Mouse (Mus musculus): Measurements from ENCODE around the gene Zer1. TPM values are rescaled to one million over a fixed set of nuclear protein-coding genes. Genes with fewer than 3 reads are reported as not detected.
A peak's percentile ranks its signal among the peaks of the same experiment; 100 is the strongest.

Gene Zer1
- polyA plus RNA-seq, 1 experiment = 23.8 TPM

- no peaks in the 10 kb centered on the region for H3K4me1 ChIP-seq (ENCODE audit: control insufficient read depth, insufficient read depth, insufficient read length, low read length)
- H3K27ac ChIP-seq (replicated peaks; ENCODE audit: low read depth, low read length) = no peak overlapping the region
- no peak overlapping the region for H3K4me3 ChIP-seq (ENCODE audit: insufficient read depth, low read depth, low read length)
Observed at GRCm38 (mm10) chr2:30106364-30106763, 18.0 kb downstream of the Zer1 start.

- H3K4me1 ChIP-seq (ENCODE audit: control insufficient read depth, insufficient read depth, insufficient read length, low read length) = no peaks in the 10 kb centered on the region
- no peak overlapping the region for H3K4me3 ChIP-seq (ENCODE audit: insufficient read depth, low read depth, low read length)
- no peak overlapping the region for H3K27ac ChIP-seq (replicated peaks; ENCODE audit: low read depth, low read length)
Observed at GRCm38 (mm10) chr2:30100214-30100613, 24.2 kb downstream of the Zer1 start.

DNA sequence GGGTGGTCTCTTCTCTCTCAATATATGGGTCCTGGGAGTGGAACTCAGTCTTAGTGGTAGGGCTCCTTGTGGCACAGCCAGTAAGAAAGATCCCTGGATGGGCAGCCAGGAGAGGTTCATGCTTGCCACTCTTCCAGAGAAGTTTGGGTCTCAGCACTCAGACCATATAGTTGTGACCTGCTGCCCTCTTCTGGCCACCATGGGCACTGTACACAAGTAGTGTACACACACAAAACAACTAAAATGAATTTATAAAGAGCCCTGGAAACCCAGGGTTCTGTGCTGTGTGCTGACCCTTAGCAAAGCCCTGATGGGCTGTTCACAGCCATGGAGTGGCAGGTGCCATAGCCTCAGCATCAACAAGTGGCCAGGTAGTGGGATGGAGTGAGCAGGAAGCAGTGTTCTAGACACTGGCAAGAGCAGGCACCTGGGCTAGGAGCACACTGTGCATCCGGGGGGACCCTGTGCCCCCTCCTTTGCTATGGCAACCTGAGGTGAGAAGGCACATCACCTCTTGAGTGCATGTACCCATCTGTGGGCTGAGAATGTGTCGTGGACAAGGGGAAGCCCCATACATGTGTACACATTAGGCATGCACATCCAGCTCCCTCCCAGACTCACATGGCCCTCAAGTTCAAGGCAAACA is 28.4 kb downstream of the Zer1 start:
- H3K4me1 ChIP-seq (ENCODE audit: control insufficient read depth, insufficient read depth, insufficient read length, low read length) = peaks cover 3% of the 10 kb centered on the region; the same call in 1 of the 2 replicates
- no peak overlapping the region for H3K27ac ChIP-seq (replicated peaks; ENCODE audit: low read depth, low read length)
- no peak overlapping the region for H3K4me3 ChIP-seq (ENCODE audit: insufficient read depth, low read depth, low read length)

DNA sequence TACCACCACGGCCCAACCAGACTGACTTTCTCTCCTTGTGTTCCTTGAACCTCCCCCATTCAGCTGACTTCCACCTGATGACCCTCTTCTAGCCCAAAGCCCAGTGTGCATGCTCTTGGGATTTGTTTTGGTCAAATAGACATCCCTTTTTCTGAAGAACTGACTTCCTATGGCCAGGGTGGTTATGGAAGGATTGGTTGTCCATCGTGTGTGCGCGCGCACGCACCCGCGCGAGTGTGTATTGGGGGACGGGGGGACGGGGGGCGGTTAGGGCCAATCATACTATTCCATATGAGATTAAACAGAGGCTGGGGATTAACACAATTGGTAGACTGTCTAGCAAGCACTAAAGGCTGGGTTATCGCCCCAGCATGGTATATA is 30.2 kb downstream of the Zer1 start:
- Histone ChIP-seq H3K27ac (replicated peaks; ENCODE audit: low read depth, low read length) (0 out of 2 replicates have a peak overlapping the region, but pooled peaks have one; percentile 1), H3K4me3 (ENCODE audit: insufficient read depth, low read depth, low read length) (peak overlapping the region; percentile 62), H3K4me1 (ENCODE audit: control insufficient read depth, insufficient read depth, insufficient read length, low read length) (peaks cover 3% of the 10 kb centered on the region; the same call in 1 of the 2 replicates)

GRCm38 (mm10) chr2:30093471-30094207 is 30.7 kb downstream of the Zer1 start, which contains the start of gene Zdhhc12:
Zdhhc12 (minus strand) TSS chr2:30093648.
- H3K27ac ChIP-seq (replicated peaks; ENCODE audit: low read depth, low read length) = 0 out of 2 replicates have a peak within 1 kb of the TSS, but pooled peaks have one; percentile 1

GRCm38 (mm10) chr2:30092280-30092918 is 32.0 kb downstream of the Zer1 start:
- no peak overlapping the region for H3K27ac ChIP-seq (replicated peaks; ENCODE audit: low read depth, low read length)
- peaks cover 3% of the 10 kb centered on the region; the same call in 1 of the 2 replicates for H3K4me1 ChIP-seq (ENCODE audit: control insufficient read depth, insufficient read depth, insufficient read length, low read length)
- H3K4me3 ChIP-seq (ENCODE audit: insufficient read depth, low read depth, low read length) = 0 out of 2 replicates have a peak overlapping the region, but pooled peaks have one; percentile 62

More at GRCm38 (mm10) chr2:30093471-30094207, 30.7 kb downstream of the Zer1 start, which contains the start of gene Zdhhc12:
- Histone ChIP-seq H3K4me1 (ENCODE audit: control insufficient read depth, insufficient read depth, insufficient read length, low read length) (peaks cover 3% of the 10 kb centered on the region; the same call in 1 of the 2 replicates), H3K4me3 (ENCODE audit: insufficient read depth, low read depth, low read length) (peak within 1 kb of the TSS; percentile 62)

DNA sequence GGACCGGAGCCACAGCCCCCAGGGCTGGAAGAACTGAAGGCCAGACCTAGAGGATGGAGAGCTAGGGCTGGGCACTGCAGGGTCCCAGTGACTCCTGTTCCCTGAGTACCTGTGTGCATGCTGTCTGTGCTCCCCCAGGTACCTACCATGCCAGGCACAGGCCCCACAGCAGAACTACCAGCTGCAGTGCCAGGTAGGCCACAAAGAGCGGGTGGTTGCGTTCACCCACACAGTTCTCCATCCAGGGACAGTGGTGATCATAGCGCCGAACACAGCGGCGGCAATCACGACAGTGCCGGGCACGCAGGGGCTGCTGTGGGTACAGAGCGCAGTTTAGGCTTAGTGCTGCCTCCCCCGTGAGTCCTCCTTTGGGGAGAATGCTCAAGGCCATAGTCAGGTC is 32.9 kb downstream of the Zer1 start:
- Histone ChIP-seq H3K4me3 (ENCODE audit: insufficient read depth, low read depth, low read length) (no peak overlapping the region), H3K4me1 (ENCODE audit: control insufficient read depth, insufficient read depth, insufficient read length, low read length) (peaks cover 3% of the 10 kb centered on the region; the same call in 1 of the 2 replicates), H3K27ac (replicated peaks; ENCODE audit: low read depth, low read length) (no peak overlapping the region)

DNA sequence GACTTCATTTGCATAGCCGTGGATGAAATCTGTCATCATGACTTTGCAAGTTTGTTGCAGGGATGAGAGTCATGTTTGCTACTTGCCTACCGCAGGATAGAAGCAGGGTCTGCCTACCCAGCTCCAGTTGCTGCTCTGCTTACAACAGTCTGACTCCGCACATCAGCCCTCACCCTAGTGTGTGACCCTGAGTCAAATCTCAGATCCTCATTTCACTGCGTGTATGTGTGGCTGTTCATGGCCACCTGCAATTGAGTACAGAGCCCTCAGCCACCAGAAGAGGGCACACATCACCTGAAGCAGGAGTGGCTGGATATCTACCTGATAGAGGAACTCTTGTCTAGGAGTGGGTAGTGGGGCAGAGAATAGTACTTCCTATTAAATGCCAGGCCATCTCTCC is 37.1 kb downstream of the Zer1 start:
- no peaks in the 10 kb centered on the region for H3K4me1 ChIP-seq (ENCODE audit: control insufficient read depth, insufficient read depth, insufficient read length, low read length)
- H3K4me3 ChIP-seq (ENCODE audit: insufficient read depth, low read depth, low read length) = no peak overlapping the region
- no peak overlapping the region for H3K27ac ChIP-seq (replicated peaks; ENCODE audit: low read depth, low read length)

DNA sequence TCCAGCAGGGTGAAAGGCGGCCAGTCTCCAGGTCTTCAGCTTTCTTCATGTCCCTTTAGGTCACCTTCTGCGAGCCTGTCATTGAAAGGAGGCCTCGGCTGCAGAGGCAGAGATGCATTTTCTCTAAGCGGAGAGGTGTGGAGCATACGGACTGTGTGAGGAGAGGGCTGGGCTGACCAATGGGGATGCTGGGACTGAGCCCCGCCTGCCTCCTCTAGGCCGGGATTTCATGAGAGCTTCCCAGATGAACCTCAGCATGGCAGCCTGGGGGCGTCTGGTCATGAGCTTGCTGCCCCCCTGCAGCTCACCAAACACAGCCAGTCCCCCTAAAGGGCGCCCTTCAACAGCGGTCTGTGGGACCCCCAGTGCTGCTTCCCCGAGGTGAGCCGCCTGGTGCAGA is 39.8 kb downstream of the Zer1 start:
- no peak overlapping the region for H3K27ac ChIP-seq (replicated peaks; ENCODE audit: low read depth, low read length)
- no peak overlapping the region for H3K4me3 ChIP-seq (ENCODE audit: insufficient read depth, low read depth, low read length)
- H3K4me1 ChIP-seq (ENCODE audit: control insufficient read depth, insufficient read depth, insufficient read length, low read length) = no peaks in the 10 kb centered on the region

DNA sequence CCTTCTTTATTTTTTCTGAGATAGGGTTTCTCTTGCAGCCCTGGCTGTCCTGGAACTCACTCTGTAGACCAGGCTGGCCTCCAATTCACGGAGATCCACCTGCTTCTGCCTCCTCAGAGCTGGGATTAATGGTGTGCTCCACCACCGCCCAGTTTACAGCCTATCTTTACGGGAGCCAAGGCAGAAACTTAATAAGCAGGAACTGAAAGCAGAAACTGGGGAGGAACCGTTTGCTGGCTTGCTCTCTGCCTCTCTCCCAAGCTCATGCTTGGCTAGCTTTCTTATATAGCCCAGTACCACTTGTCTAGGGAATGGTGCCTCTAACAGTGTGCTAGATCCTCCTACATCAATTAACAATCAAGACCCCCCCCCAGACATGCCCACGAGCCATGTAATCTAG is 40.3 kb downstream of the Zer1 start:
- Histone ChIP-seq H3K4me3 (ENCODE audit: insufficient read depth, low read depth, low read length) (no peak overlapping the region), H3K27ac (replicated peaks; ENCODE audit: low read depth, low read length) (no peak overlapping the region), H3K4me1 (ENCODE audit: control insufficient read depth, insufficient read depth, insufficient read length, low read length) (no peaks in the 10 kb centered on the region)

GRCm38 (mm10) chr2:30080181-30080800 is 44.1 kb downstream of the Zer1 start:
- no peak overlapping the region for H3K27ac ChIP-seq (replicated peaks; ENCODE audit: low read depth, low read length)
- H3K4me3 ChIP-seq (ENCODE audit: insufficient read depth, low read depth, low read length) = no peak overlapping the region
- no peaks in the 10 kb centered on the region for H3K4me1 ChIP-seq (ENCODE audit: control insufficient read depth, insufficient read depth, insufficient read length, low read length)

DNA sequence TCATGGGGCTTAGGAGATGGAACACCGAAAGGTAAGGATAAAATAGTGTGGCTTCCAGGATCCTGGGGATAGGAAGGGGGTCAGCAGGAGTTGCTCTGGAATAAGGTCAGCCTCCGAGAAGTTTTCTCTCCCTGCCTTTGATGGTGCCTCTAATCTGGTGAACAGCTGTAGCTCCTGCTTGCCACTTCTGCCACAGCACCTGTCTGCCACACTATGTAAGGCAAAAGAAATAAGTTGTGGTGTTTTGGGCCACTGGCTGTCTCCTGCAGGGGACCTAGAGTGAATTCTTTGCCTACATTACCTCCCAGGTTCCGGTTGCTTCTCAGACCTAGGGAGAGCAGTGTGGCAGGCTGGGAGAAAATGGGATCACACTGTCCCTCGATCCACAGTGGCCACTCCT is 45.6 kb downstream of the Zer1 start:
- H3K4me1 ChIP-seq (ENCODE audit: control insufficient read depth, insufficient read depth, insufficient read length, low read length) = no peaks in the 10 kb centered on the region
- peak overlapping the region; percentile 80 for H3K27ac ChIP-seq (replicated peaks; ENCODE audit: low read depth, low read length)
- peak overlapping the region; percentile 38 for H3K4me3 ChIP-seq (ENCODE audit: insufficient read depth, low read depth, low read length)

DNA sequence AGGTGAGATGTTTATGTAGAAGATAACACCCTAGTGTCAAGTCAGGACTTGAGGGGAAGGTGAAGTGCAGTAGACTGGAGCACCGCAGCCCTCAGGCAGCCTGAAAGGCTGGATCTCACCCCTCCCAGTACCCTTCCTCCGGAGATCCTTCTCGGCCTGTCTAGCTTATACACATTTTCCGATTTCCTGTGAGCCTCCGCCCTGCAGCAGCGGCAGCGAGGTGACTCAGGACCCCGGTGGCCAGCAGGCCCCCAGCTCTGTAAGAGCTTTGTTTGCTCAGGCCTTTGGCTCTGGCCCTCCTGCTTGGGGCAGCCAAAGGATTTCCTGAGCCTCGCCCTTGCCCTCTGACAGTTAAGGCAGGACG is 46.1 kb downstream of the Zer1 start:
- no peaks in the 10 kb centered on the region for H3K4me1 ChIP-seq (ENCODE audit: control insufficient read depth, insufficient read depth, insufficient read length, low read length)
- peak overlapping the region; percentile 80 for H3K27ac ChIP-seq (replicated peaks; ENCODE audit: low read depth, low read length)
- peak overlapping the region; percentile 41 for H3K4me3 ChIP-seq (ENCODE audit: insufficient read depth, low read depth, low read length)

GRCm38 (mm10) chr2:30077502-30078348 is 46.7 kb downstream of the Zer1 start, which contains the start of gene Pkn3:
Pkn3 (plus strand) TSS chr2:30077684.
- Histone ChIP-seq H3K27ac (replicated peaks; ENCODE audit: low read depth, low read length) (peak within 1 kb of the TSS; percentile 80), H3K4me1 (ENCODE audit: control insufficient read depth, insufficient read depth, insufficient read length, low read length) (no peaks in the 10 kb centered on the region), H3K4me3 (ENCODE audit: insufficient read depth, low read depth, low read length) (peak within 1 kb of the TSS; percentile 68)

Data from brown adipose tissue, adult 24 weeks (tissue).